In genomic region chr10:41676661-41677061, GRCm38 (mm10) we compare ENCODE assay signal across 22 mouse cellular contexts. TPM values are rescaled to one million over a fixed set of nuclear protein-coding genes. Genes with fewer than 3 reads are reported as not detected.
A peak's percentile ranks its signal among the peaks of the same experiment; 100 is the strongest.
DNase-seq lines count a peak whose midpoint lies in the region; ATAC-seq and TF ChIP-seq lines count a peak whose summit lies in the region.
"Had no signal": no experiment of that assay in that cellular context is flagged by ENCODE, and none has a peak within 500 bp of the region (broad histone marks: within the 10 kb centered on the region; RNA-seq: fewer than 3 reads in every experiment).

No protein-coding gene starts in this region.

- TF ChIP-seq CTCF in kidney, adult 2 months (conservative IDR thresholded peaks at IDR 0.05; ENCODE audit: insufficient read depth, insufficient read length, low read depth, low read length): no peak

- no peaks in the 10 kb centered on the region for H3K9me3 ChIP-seq in kidney, embryonic 14.5 days (ENCODE audit: control insufficient read depth, low read length)
- H3K9me3 ChIP-seq: forebrain, embryonic 13.5 days; heart, embryonic 15.5 days; hindbrain, embryonic 15.5 days; limb, embryonic 10.5 days; limb, embryonic 15.5 days; liver, embryonic 15.5 days; midbrain, embryonic 15.5 days; neural tube, embryonic 15.5 days had no signal

- H3K27me3 ChIP-seq in kidney, adult 2 months (replicated peaks; ENCODE audit: control insufficient read depth, insufficient read depth, low read length): no peaks in the 10 kb centered on the region
- no peaks in the 10 kb centered on the region for H3K27me3 ChIP-seq in kidney, embryonic 14.5 days (ENCODE audit: control insufficient read depth, insufficient read depth, low read length)
- H3K27me3 ChIP-seq: forebrain, embryonic 13.5 days; heart, embryonic 15.5 days; hindbrain, embryonic 15.5 days; limb, embryonic 15.5 days; liver, embryonic 15.5 days; midbrain, embryonic 15.5 days; neural tube, embryonic 15.5 days had no signal

- intact Hi-C loops in heart, postnatal 14 days (cut with DNase I): no loop called here

- H3K9ac ChIP-seq in kidney, embryonic 14.5 days (ENCODE audit: low read depth, low read length): no peak overlapping the region
- H3K9ac ChIP-seq: forebrain, embryonic 13.5 days; heart, embryonic 15.5 days; hindbrain, embryonic 15.5 days; limb, embryonic 15.5 days; liver, embryonic 15.5 days; midbrain, embryonic 15.5 days; neural tube, embryonic 15.5 days had no signal

- WGBS in kidney, adult 2 months: 40% methylated on average over 6 of the region's 6 CpGs
- WGBS in kidney, embryonic 14.5 days: 82% methylated on average over 6 of the region's 6 CpGs

- H3K4me1 ChIP-seq in kidney, adult 2 months (ENCODE audit: control insufficient read depth, insufficient read depth, low read length): peaks cover 12% of the 10 kb centered on the region
- H3K4me1 ChIP-seq in kidney, embryonic 14.5 days (ENCODE audit: control insufficient read depth, insufficient read depth, low read length): no peaks in the 10 kb centered on the region; the same call in 1 of the 2 replicates

- H3K4me3 ChIP-seq in kidney, adult 2 months (ENCODE audit: insufficient read depth, low read depth, low read length): no peak overlapping the region
- no peak overlapping the region for H3K4me3 ChIP-seq in kidney, embryonic 14.5 days (ENCODE audit: low read length)
- H3K4me3 ChIP-seq: forebrain, embryonic 13.5 days; heart, embryonic 15.5 days; hindbrain, embryonic 15.5 days; limb, embryonic 10.5 days; limb, embryonic 15.5 days; liver, embryonic 15.5 days; midbrain, embryonic 15.5 days; neural tube, embryonic 15.5 days had no signal

- TF ChIP-seq POLR2A in kidney, adult 2 months (IDR thresholded peaks at IDR 0.05; ENCODE audit: low read depth, low read length): no peak

- no peaks in the 10 kb centered on the region for H3K36me3 ChIP-seq in kidney, adult 2 months (ENCODE audit: control insufficient read depth, insufficient read depth, low read length)
- H3K36me3 ChIP-seq in kidney, embryonic 14.5 days (ENCODE audit: control insufficient read depth, insufficient read depth, low read length): no peaks in the 10 kb centered on the region
- H3K36me3 ChIP-seq: heart, embryonic 15.5 days; hindbrain, embryonic 15.5 days; limb, embryonic 10.5 days; limb, embryonic 15.5 days; liver, embryonic 15.5 days; midbrain, embryonic 15.5 days; neural tube, embryonic 15.5 days had no signal

- peak overlapping the region; percentile 51 for H3K27ac ChIP-seq in kidney, adult 2 months (ENCODE audit: insufficient read depth, low read depth, low read length)
- H3K27ac ChIP-seq in kidney, embryonic 14.5 days (ENCODE audit: low read depth, low read length): no peak overlapping the region
- H3K27ac ChIP-seq: forebrain, embryonic 13.5 days; heart, embryonic 15.5 days; hindbrain, embryonic 15.5 days; limb, embryonic 10.5 days; limb, embryonic 15.5 days; liver, embryonic 15.5 days; macrophage; midbrain, embryonic 15.5 days; neural tube, embryonic 15.5 days had no signal

- peak; percentile 66 for DNase-seq in heart, adult 11 months
- DNase-seq in heart, postnatal 14 days: no peak
- peak; percentile 89 for DNase-seq in kidney, adult 2 months
- peak; percentile 88 for DNase-seq in kidney, adult 9 months
- DNase-seq in kidney, postnatal 25 days: peak; percentile 74 to 83
- DNase-seq: adrenal gland, postnatal 25 days; gastrocnemius, postnatal 10 days; heart, postnatal 4 days; layer of hippocampus, postnatal 36 days; right cerebral cortex, postnatal 14 days had no signal

- ATAC-seq in kidney, embryonic 14.5 days (ENCODE audit: low FRiP score, low TSS enrichment): no peak
- no peak for ATAC-seq in megakaryocyte progenitor cell, adult 5-6 weeks (replicated peaks; ENCODE audit: poor library complexity)
- ATAC-seq: forebrain, embryonic 13.5 days; inflammation-experienced regulatory T-cells, adult 6 months; midbrain, embryonic 15.5 days had no signal

- no peak overlapping the region for H3K4me2 ChIP-seq in kidney, embryonic 14.5 days (replicated peaks; ENCODE audit: low read depth, low read length)
- H3K4me2 ChIP-seq: forebrain, embryonic 13.5 days; heart, embryonic 15.5 days; hindbrain, embryonic 15.5 days; limb, embryonic 15.5 days; liver, embryonic 15.5 days; midbrain, embryonic 15.5 days; neural tube, embryonic 15.5 days had no signal

RNA-seq across cellular contexts. Expression of gene Ccdc162, which starts 39.8 kb away (rescaled TPM):
- under 1 TPM; 0.10 to 0.74 TPM for total RNA-seq in heart, postnatal 14 days (2021)
- 2.1 and 2.5 TPM in 2 replicates for polyA plus RNA-seq in kidney, adult 2 months (2012; rRNA removed)
- 0.15 and 0.33 TPM in 2 replicates for polyA plus RNA-seq in kidney, embryonic 14.5 days (2014; fragmentation: Nextera tagmentation; extraction: Ambion mirVana)
- total RNA-seq in megakaryocyte progenitor cell, adult 5-6 weeks (2015): 0.47 and 0.56 TPM in 2 replicates
- 1.2 and 2.1 TPM in 2 replicates for total RNA-seq in megakaryocyte progenitor cell, adult 5-6 weeks (2017)
- polyA plus RNA-seq: liver, embryonic 15.5 days; macrophage had no signal

Comparison
In these comparisons a context has a peak if more than half of its experiments do, and no peak if none do; other contexts are left out.
1. DNase-seq: peak in heart, adult 11 months (single experiment), kidney, adult 2 months (single experiment), kidney, adult 9 months (single experiment) and kidney, postnatal 25 days (2 of 2); none in heart, postnatal 14 days (0 of 2).